Mouse (Mus musculus) erythroblast, embryonic 14.5 days (primary cell): ENCODE measurements around the gene Cpxm2. TPM values are rescaled to one million over a fixed set of nuclear protein-coding genes. Genes with fewer than 3 reads are reported as not detected.

ENCODE experiments used
- H3K27me3 ChIP-seq: 2 replicates; pipeline ENCODE4 v1.6.1; 2012; ENCODE audit warnings: inconsistent platforms; ENCODE audit not compliant: control insufficient read depth
- H3K36me3 ChIP-seq: 2 replicates; pipeline ENCODE4 v1.6.1; 2012; ENCODE audit warnings: mild to moderate bottlenecking, inconsistent platforms; ENCODE audit not compliant: control insufficient read depth
- H3K4me1 ChIP-seq: 2 replicates; pipeline ENCODE4 v1.6.1; 2012; ENCODE audit warnings: inconsistent platforms; ENCODE audit not compliant: control insufficient read depth
- H3K4me3 ChIP-seq: replicated peaks from 2 replicates; pipeline ENCODE3; 2012; ENCODE audit warnings: moderate library complexity, mild to moderate bottlenecking, inconsistent platforms
- H3K9me3 ChIP-seq: 2 replicates; pipeline ENCODE4 v1.6.1; 2012; ENCODE audit warnings: low read length, inconsistent platforms, mixed read lengths; ENCODE audit not compliant: control insufficient read depth
- GATA1 ChIP-seq: IDR thresholded peaks from 2 replicates; pipeline ENCODE4 v1.6.1; 2012; ENCODE audit warnings: low read length, inconsistent platforms, mixed read lengths
- TAL1 ChIP-seq: IDR thresholded peaks from 3 replicates; pipeline ENCODE4 v1.6.1; 2012; ENCODE audit warnings: low read length, inconsistent platforms, mixed read lengths
- polyA plus RNA-seq: library from polyadenylated mRNA; stranded (reverse); fragments of >175 nt; gene quantifications from 2 replicates; pipeline ENCODE4 v1.2.3, GENCODE M21; 2012

Gene Cpxm2
- polyA plus RNA-seq, 1 experiment: not detected

- Histone ChIP-seq H3K27me3 (no peaks in the 10 kb centered on the region), H3K4me3 (no peak overlapping the region), H3K9me3 (no peaks in the 10 kb centered on the region), H3K4me1 (no peaks in the 10 kb centered on the region), H3K36me3 (no peaks in the 10 kb centered on the region)
- no peak for TF ChIP-seq GATA1
- TF ChIP-seq TAL1: no peak
Measured at GRCm38 (mm10) chr7:132106891-132107290, 47.6 kb downstream of the Cpxm2 start.

- no peak for TF ChIP-seq GATA1
- TF ChIP-seq TAL1: no peak
- no peaks in the 10 kb centered on the region for H3K36me3 ChIP-seq
- H3K4me3 ChIP-seq: no peak overlapping the region
- no peaks in the 10 kb centered on the region for H3K4me1 ChIP-seq
- H3K27me3 ChIP-seq: no peaks in the 10 kb centered on the region
- H3K9me3 ChIP-seq: no peaks in the 10 kb centered on the region
Measured at GRCm38 (mm10) chr7:132105326-132105725, 49.2 kb downstream of the Cpxm2 start.

DNA sequence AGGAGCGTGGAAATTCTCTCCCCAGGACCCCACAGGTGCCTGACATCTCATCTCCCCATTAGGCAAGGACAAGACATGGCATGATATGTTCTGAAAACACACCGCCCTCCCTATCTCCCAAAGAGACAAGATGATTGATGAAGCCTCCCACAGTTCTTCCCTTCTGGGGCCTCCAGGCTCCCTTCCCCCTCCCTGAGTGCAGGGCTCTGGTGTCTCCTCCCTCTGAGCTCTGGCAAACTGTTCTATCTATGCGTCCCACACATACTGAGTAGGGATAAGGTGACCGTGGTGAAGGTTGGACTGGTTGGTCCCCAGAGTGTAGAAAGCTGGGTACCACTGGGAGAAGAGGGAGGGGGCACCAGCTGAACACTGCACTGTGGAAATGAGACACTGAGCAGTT, 56.1 kb downstream of the Cpxm2 start:
- H3K27me3 ChIP-seq: no peaks in the 10 kb centered on the region

GRCm38 (mm10) chr7:132094666-132095065, 59.9 kb downstream of the Cpxm2 start:
- Histone ChIP-seq H3K9me3 (no peaks in the 10 kb centered on the region), H3K36me3 (no peaks in the 10 kb centered on the region)
- TF ChIP-seq TAL1 (no peak), GATA1 (no peak)

More for the DNA sequence above, 56.1 kb downstream of the Cpxm2 start:
- TF ChIP-seq TAL1: no peak
- TF ChIP-seq GATA1: no peak
- Histone ChIP-seq H3K4me1 (no peaks in the 10 kb centered on the region), H3K36me3 (no peaks in the 10 kb centered on the region), H3K9me3 (no peaks in the 10 kb centered on the region), H3K4me3 (no peak overlapping the region)

DNA sequence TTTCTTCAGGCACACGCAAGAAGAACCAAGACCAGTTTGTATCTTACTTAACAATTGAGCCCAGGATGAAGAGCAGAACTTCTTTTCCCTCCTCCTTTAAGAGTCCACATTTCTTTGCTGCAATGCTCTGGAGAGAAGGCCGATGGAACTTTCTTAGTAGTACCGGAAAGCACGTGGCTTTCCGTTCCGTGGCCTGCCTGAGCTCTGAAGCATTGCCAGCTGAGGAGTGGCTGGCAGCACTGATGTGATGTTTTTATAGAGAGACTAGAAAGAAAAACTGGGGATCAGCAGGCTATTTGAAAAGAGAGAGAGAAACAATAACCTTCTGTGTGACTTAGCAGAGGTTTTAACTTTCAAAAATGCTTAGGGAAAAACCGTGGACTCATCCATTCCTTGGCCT, 63.0 kb downstream of the Cpxm2 start:
- Histone ChIP-seq H3K4me3 (no peak overlapping the region), H3K27me3 (no peaks in the 10 kb centered on the region), H3K36me3 (no peaks in the 10 kb centered on the region), H3K9me3 (no peaks in the 10 kb centered on the region), H3K4me1 (no peaks in the 10 kb centered on the region)
- TF ChIP-seq TAL1 (no peak), GATA1 (no peak)

More at GRCm38 (mm10) chr7:132094666-132095065, 59.9 kb downstream of the Cpxm2 start:
- Histone ChIP-seq H3K27me3 (no peaks in the 10 kb centered on the region), H3K4me1 (no peaks in the 10 kb centered on the region), H3K4me3 (no peak overlapping the region)

DNA sequence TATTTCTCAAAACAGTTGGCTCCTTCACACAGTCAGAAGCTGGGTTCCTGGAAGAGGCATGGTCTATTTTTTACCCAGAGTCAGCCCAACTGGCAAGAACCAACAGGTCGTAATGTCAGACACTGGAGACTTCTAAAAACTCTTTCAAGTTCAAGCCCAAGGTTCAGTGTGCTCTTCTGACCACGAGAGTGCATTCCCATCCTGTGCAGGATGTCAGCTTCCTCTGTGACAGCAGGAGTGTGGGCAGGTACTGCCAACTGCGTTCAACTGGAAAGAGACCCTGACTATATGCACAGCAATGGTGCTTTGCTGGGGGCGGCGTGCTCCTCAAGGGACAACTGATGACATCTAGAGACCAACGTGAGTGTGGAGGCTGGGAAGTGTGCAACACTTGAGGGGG, 65.9 kb downstream of the Cpxm2 start:
- Histone ChIP-seq H3K36me3 (no peaks in the 10 kb centered on the region), H3K4me3 (no peak overlapping the region), H3K4me1 (no peaks in the 10 kb centered on the region), H3K27me3 (no peaks in the 10 kb centered on the region), H3K9me3 (no peaks in the 10 kb centered on the region)
- TF ChIP-seq GATA1 (no peak), TAL1 (no peak)

GRCm38 (mm10) chr7:132088181-132088580, 66.4 kb downstream of the Cpxm2 start:
- H3K4me1 ChIP-seq: no peaks in the 10 kb centered on the region
- H3K36me3 ChIP-seq: no peaks in the 10 kb centered on the region
- no peaks in the 10 kb centered on the region for H3K27me3 ChIP-seq
- no peaks in the 10 kb centered on the region for H3K9me3 ChIP-seq
- TF ChIP-seq GATA1 (no peak), TAL1 (no peak)
- no peak overlapping the region for H3K4me3 ChIP-seq

DNA sequence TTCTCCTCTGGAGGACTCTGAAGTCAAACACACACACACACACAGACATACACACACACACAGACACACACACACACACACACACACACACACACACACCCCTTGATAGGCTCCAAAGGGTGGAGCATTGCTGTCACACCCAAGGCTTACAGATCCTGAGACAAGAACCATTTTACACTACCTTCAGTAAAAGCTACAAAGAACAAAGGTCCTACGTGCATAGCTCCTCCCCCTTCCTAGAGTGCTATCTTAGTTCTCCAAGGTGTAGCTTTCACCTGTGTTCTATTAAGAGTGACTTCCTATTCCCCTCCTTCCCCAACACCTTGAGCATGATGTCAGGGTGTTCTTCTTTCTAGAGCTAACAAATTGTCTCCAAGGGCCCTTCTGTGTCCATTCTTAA, 78.7 kb downstream of the Cpxm2 start:
- TF ChIP-seq TAL1: no peak
- TF ChIP-seq GATA1: no peak
- Histone ChIP-seq H3K9me3 (no peaks in the 10 kb centered on the region), H3K36me3 (no peaks in the 10 kb centered on the region), H3K4me3 (no peak overlapping the region), H3K27me3 (no peaks in the 10 kb centered on the region), H3K4me1 (no peaks in the 10 kb centered on the region)

- Histone ChIP-seq H3K9me3 (no peaks in the 10 kb centered on the region), H3K4me1 (no peaks in the 10 kb centered on the region), H3K4me3 (no peak overlapping the region), H3K36me3 (no peaks in the 10 kb centered on the region), H3K27me3 (no peaks in the 10 kb centered on the region)
- TF ChIP-seq TAL1 (no peak), GATA1 (no peak)
Measured at GRCm38 (mm10) chr7:132074503-132074902, 80.0 kb downstream of the Cpxm2 start.
